Mouse (Mus musculus) forebrain, postnatal 0 days (tissue): ENCODE data around the gene Sv2c. TPM values are rescaled to one million over a fixed set of nuclear protein-coding genes. Genes with fewer than 3 reads are reported as not detected.

Experiments used
- ATAC-seq: fragments of 200-750 bp; cut with Nextera tagmentation; 2 replicates; pipeline ENCODE4 v1.8.0; 2017; ENCODE audit warnings: mild to moderate bottlenecking, moderate library complexity
- DNase-seq: peaks from one replicate; pipeline ENCODE4 v3.0.0-alpha.2; 2015
- H3K27ac ChIP-seq: fragments of 300-500 bp; sonication (generic); 2 replicates; pipeline ENCODE4 v1.5.1; 2014; ENCODE audit warnings: low read depth, mild to moderate bottlenecking, antibody characterized with exemption, low read length, moderate library complexity, mixed read lengths
- H3K27me3 ChIP-seq: fragments of 300-500 bp; sonication (generic); 2 replicates; pipeline ENCODE4 v1.6.1; 2014; ENCODE audit warnings: mild to moderate bottlenecking, low read length, mixed read lengths; ENCODE audit not compliant: insufficient read depth
- H3K36me3 ChIP-seq: fragments of 300-500 bp; sonication (generic); 2 replicates; pipeline ENCODE4 v1.6.1; 2014; ENCODE audit warnings: mild to moderate bottlenecking, moderate library complexity; ENCODE audit not compliant: insufficient read depth
- H3K4me1 ChIP-seq: fragments of 300-500 bp; sonication (generic); 2 replicates; pipeline ENCODE4 v1.6.1; 2014; ENCODE audit warnings: antibody characterized with exemption; ENCODE audit not compliant: insufficient read depth
- H3K4me2 ChIP-seq: fragments of 300-500 bp; sonication (generic); 2 replicates; pipeline ENCODE4 v1.6.1; 2014; ENCODE audit warnings: low read depth, mild to moderate bottlenecking, moderate library complexity
- H3K4me3 ChIP-seq: fragments of 300-500 bp; sonication (generic); 2 replicates; pipeline ENCODE4 v1.5.1; 2014; ENCODE audit warnings: low read depth, low read length, mixed read lengths
- H3K9ac ChIP-seq: fragments of 300-500 bp; sonication (generic); 2 replicates; pipeline ENCODE4 v1.6.1; 2014; ENCODE audit warnings: mild to moderate bottlenecking
- H3K9me3 ChIP-seq: fragments of 300-500 bp; sonication (generic); 2 replicates; pipeline ENCODE4 v1.6.1; 2016; ENCODE audit warnings: low read length
- CTCF ChIP-seq: sonication (generic); IDR thresholded peaks from 2 replicates; pipeline ENCODE4 v1.5.1; 2016; ENCODE audit warnings: antibody characterized with exemption, control low read depth, low read depth
- WGBS: fragments of 180-500 bp; shearing (Covaris S2); extraction: QIAGEN DNeasy Blood & Tissue Kit; methylation state at CpG from one replicate; pipeline ENCODE4 v1.1.7; 2014; 5-methylcytosine and 5-hydroxymethylcytosine counted together
- polyA plus RNA-seq: library from polyadenylated mRNA; unstranded; fragments of >200 nt; fragmentation: Nextera tagmentation; extraction: Ambion mirVana; gene quantifications from 2 replicates; pipeline ENCODE4 v1.2.1, GENCODE M21; 2015
- total RNA-seq: library from RNA; depleted of rRNA; stranded (reverse); fragments of >200 nt; gene quantifications from 2 replicates; pipeline ENCODE4 v1.2.3, GENCODE M21; 2014

The Sv2c gene
- total and polyA plus RNA-seq, 2 experiments from 2014 or later: 6.5 to 11.6 TPM

DNA sequence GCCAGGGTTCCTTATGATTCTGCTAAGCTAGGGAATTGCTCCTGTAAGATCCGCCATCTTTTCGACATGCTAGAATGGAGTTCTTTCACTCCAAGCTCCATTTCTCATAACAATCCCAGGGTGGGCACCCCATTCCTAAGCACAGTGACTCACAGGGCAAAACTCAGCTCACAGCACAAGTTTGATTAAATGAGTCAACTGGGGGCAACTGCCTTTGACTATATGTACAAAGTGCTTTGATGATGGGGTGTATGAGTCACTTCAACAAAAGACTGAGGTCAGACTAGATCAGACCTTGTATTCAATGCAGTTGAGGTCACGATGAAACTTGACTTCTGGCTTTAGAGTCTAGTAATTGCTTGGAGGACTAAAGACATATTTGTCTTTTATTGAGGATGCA, 116.9 kb downstream of the Sv2c start:
- TF ChIP-seq CTCF: no peak
- Histone ChIP-seq H3K9ac (no peak overlapping the region), H3K9me3 (no peaks in the 10 kb centered on the region), H3K27ac (no peak overlapping the region), H3K4me3 (no peak overlapping the region), H3K36me3 (no peaks in the 10 kb centered on the region), H3K4me1 (no peaks in the 10 kb centered on the region), H3K27me3 (no peaks in the 10 kb centered on the region), H3K4me2 (no peak overlapping the region)
- 91% methylated on average over 3 of the region's 3 CpGs for WGBS
- ATAC-seq: no peak
- DNase-seq: no peak

- Histone ChIP-seq H3K27ac (no peak overlapping the region), H3K36me3 (no peaks in the 10 kb centered on the region), H3K9me3 (no peaks in the 10 kb centered on the region), H3K9ac (no peak overlapping the region), H3K4me1 (no peaks in the 10 kb centered on the region), H3K4me2 (no peak overlapping the region), H3K4me3 (no peak overlapping the region), H3K27me3 (no peaks in the 10 kb centered on the region)
- no peak for DNase-seq
- 58% methylated on average over 11 of the region's 11 CpGs for WGBS
- peak; percentile 59 for ATAC-seq
- TF ChIP-seq CTCF: no peak
These were observed 121.4 kb downstream of the Sv2c start for GRCm38 (mm10) chr13:96010861-96011511.

DNA sequence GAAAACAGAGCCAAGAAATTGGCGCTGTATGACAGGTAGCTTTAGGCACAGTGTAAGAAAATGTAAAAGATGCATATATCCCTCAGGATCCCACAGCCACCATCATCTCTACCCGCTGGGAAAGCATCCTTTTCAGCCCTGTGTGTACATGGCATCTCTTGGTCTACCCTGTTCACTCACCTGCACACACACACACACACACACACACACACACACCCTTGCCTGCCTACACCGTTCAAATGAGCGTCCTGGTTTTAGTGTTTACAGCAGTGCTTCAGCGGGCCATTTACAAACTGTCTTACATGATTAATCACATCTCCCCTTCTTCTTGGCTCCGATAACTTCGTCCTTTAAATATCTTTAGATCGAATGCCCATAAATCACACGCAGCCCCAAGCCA, 123.4 kb downstream of the Sv2c start:
- Histone ChIP-seq H3K27me3 (no peaks in the 10 kb centered on the region), H3K9me3 (no peaks in the 10 kb centered on the region), H3K4me3 (no peak overlapping the region), H3K4me2 (no peak overlapping the region), H3K27ac (no peak overlapping the region), H3K9ac (no peak overlapping the region), H3K36me3 (no peaks in the 10 kb centered on the region), H3K4me1 (no peaks in the 10 kb centered on the region)
- ATAC-seq (no peak), DNase-seq (no peak)
- WGBS: 81% methylated on average over 9 of the region's 9 CpGs
- no peak for TF ChIP-seq CTCF

DNA sequence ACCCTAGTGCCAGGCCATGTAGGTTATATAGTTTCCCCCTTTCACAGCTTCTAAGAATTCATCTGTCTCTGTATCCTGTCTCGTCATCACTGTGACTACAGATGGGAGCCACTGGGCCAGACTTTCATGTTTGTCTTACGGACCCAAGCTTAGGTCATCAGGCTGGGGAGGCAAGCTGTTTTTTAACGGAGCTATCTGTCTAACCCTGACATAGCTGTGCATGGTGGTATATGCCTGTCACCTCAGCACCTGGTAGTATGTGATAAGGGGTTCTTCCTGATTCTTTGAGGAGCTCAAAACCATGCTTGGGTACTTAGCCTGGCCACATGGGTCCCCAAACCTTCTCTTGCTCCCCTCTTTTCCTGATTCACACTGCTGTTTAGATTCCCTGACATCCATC, 124.2 kb downstream of the Sv2c start:
- TF ChIP-seq CTCF: no peak
- ATAC-seq (no peak), DNase-seq (no peak)
- H3K4me2 ChIP-seq: no peak overlapping the region
- H3K9me3 ChIP-seq: no peaks in the 10 kb centered on the region
- no peaks in the 10 kb centered on the region for H3K27me3 ChIP-seq
- no peaks in the 10 kb centered on the region for H3K4me1 ChIP-seq
- no peaks in the 10 kb centered on the region for H3K36me3 ChIP-seq
- no peak overlapping the region for H3K9ac ChIP-seq
- 79% methylated on average over 3 of the region's 3 CpGs for WGBS
- H3K27ac ChIP-seq: no peak overlapping the region
- H3K4me3 ChIP-seq: no peak overlapping the region

DNA sequence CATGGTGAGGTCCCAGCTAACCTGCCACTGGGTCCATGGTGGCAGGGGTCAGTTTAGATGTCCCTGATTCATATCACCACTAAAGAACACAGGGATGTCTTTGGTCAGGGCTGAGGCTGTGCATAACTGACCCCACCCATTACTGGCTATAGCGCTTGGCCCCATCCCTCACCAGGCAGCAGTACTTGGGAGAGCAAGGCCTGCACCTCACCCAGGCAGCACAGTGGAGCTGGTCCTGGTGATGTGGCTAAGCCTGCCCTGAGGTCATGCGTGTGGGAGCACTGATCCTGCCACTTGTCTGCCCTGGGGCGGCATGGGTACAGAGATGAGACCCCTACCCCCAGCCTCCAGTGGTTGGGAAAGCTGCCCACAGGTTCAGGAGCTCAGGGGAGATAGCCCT, 128.8 kb downstream of the Sv2c start:
- H3K36me3 ChIP-seq: no peaks in the 10 kb centered on the region
- no peaks in the 10 kb centered on the region for H3K4me1 ChIP-seq
- no peak overlapping the region for H3K4me3 ChIP-seq
- H3K27ac ChIP-seq: no peak overlapping the region
- no peaks in the 10 kb centered on the region for H3K27me3 ChIP-seq
- H3K9ac ChIP-seq: no peak overlapping the region
- no peak overlapping the region for H3K4me2 ChIP-seq
- H3K9me3 ChIP-seq: no peaks in the 10 kb centered on the region
- ATAC-seq (no peak), DNase-seq (no peak)
- WGBS: 97% methylated on average over 3 of the region's 3 CpGs
- no peak for TF ChIP-seq CTCF

- Histone ChIP-seq H3K4me2 (no peak overlapping the region), H3K4me1 (no peaks in the 10 kb centered on the region), H3K36me3 (no peaks in the 10 kb centered on the region), H3K9me3 (no peaks in the 10 kb centered on the region), H3K9ac (no peak overlapping the region), H3K27me3 (no peaks in the 10 kb centered on the region), H3K27ac (no peak overlapping the region), H3K4me3 (no peak overlapping the region)
- ATAC-seq: peak; percentile 71; the same call in 1 of the 2 replicates
- WGBS: 32% methylated on average over 5 of the region's 5 CpGs
- peak; percentile 70 for TF ChIP-seq CTCF
- peak; percentile 57 for DNase-seq
These were observed 129.9 kb downstream of the Sv2c start for GRCm38 (mm10) chr13:96002475-96002874.

DNA sequence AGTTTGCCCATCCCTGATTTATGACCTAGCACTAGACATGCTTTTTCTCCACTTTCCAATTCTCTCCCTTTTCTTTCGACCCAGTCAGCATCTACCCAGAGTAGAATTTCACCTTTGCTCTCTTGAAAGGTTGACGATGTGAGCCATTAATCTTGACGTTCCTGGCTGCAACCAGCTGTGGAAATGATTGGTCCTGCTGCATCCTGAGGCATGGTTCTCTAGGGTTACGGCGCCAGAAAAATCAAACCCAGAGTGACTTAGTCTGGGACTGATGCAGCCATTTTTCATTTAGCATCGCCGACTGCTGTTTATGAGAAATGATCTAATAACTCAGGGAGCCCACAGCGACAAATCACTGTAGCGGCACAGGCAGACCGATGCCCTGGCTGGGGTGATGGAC, 133.0 kb downstream of the Sv2c start:
- no peak for TF ChIP-seq CTCF
- H3K27me3 ChIP-seq: no peaks in the 10 kb centered on the region
- H3K4me3 ChIP-seq: no peak overlapping the region
- 89% methylated on average over 10 of the region's 10 CpGs for WGBS
- no peak overlapping the region for H3K27ac ChIP-seq
- no peak overlapping the region for H3K9ac ChIP-seq
- peaks cover 6% of the 10 kb centered on the region; the same call in 1 of the 2 replicates for H3K4me1 ChIP-seq
- no peak overlapping the region for H3K4me2 ChIP-seq
- no peaks in the 10 kb centered on the region for H3K9me3 ChIP-seq
- DNase-seq: no peak
- no peaks in the 10 kb centered on the region for H3K36me3 ChIP-seq
- ATAC-seq: no peak
